Mouse (Mus musculus) spleen, adult 2 months (tissue): ENCODE measurements at regions not wholly inside any gene's neighbourhood (a gene's known extent, or its start where the extent isn't known, plus 50 kb on each side); places are given as distances from the start of the nearest gene placed in this dataset.

ENCODE experiments used
- DNase-seq, 2 experiments: peaks; one replicate each; pipeline versions ENCODE4 v3.0.0 to v3.0.0-alpha.2; 2012 to 2021; ENCODE audit warnings: low spot score in 2 of 2, low read depth in 1 of 2
- H3K27ac ChIP-seq: fragments of 200-500 bp; 2 replicates; pipeline ENCODE4 v1.5.1; 2012; ENCODE audit warnings: low read length, inconsistent platforms; ENCODE audit not compliant: insufficient read depth
- H3K27me3 ChIP-seq: fragments of 200-500 bp; 2 replicates; pipeline ENCODE4 v1.6.1; 2012; ENCODE audit warnings: mild to moderate bottlenecking, moderate library complexity, low read length, inconsistent platforms; ENCODE audit not compliant: control insufficient read depth, insufficient read depth
- H3K36me3 ChIP-seq: fragments of 200-500 bp; 2 replicates; pipeline ENCODE4 v1.6.1; 2012; ENCODE audit warnings: mild to moderate bottlenecking, low read length, inconsistent platforms; ENCODE audit not compliant: control insufficient read depth, insufficient read depth
- H3K4me1 ChIP-seq: fragments of 200-500 bp; 2 replicates; pipeline ENCODE4 v1.6.1; 2011; ENCODE audit warnings: inconsistent platforms; ENCODE audit not compliant: control insufficient read depth, insufficient read depth, insufficient read length
- H3K4me3 ChIP-seq: fragments of 200-500 bp; 2 replicates; pipeline ENCODE4 v1.5.1; 2011; ENCODE audit warnings: mild to moderate bottlenecking, inconsistent platforms; ENCODE audit not compliant: insufficient read depth, insufficient read length; ENCODE audit errors: extremely low read depth
- CTCF ChIP-seq: fragments of 200-500 bp; IDR thresholded peaks from 2 replicates; pipeline ENCODE4 v1.5.1; 2011; ENCODE audit warnings: mild to moderate bottlenecking, inconsistent platforms; ENCODE audit not compliant: insufficient read depth, insufficient read length, insufficient replicate concordance; ENCODE audit errors: extremely low read depth
- POLR2A ChIP-seq: fragments of 200-500 bp; IDR thresholded peaks from 2 replicates; pipeline ENCODE4 v1.6.1; 2011; ENCODE audit warnings: low read depth, low read length, inconsistent platforms
- WGBS: fragments of 180-500 bp; shearing (Covaris S2); methylation state at CpG from one replicate; pipeline ENCODE4 v1.1.7; 2018; 5-methylcytosine and 5-hydroxymethylcytosine counted together

DNA sequence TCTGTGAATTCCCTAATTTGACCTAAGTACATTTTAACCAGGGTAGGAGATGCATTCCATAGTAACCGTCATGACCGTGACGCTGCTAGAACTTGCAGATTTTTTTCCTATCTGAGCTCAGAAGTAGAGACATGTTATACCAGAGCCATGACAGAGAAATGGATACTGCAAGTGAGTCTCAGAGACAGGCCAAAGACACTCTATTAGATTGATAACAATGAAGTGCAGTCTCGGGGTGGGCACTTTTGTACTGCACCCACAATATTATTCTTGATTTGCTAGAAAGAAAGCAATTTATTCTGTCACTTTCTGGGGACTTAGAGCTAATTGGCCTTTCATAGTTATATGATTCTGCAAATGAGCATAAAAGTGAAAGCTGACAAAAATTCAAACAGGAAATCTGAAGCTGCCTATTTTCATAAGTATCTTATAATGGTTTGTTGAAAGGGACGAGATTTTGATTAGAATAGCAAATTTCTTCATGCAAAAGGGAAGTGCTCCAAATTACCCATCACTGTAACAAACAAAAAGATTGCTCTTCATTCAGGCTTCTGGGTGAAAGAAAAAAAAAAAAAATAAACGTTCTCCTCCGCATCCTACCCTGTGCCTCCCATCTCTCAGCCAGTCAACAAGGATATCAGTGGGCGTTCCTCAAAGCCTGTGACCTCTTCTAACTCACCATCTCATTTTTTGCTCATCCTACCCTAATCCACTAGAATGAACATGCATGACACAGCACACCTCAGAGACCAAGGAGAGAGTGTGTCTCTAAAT is 643.0 kb upstream of the Map3k7 start:
- no peak overlapping the region for H3K4me3 ChIP-seq
- WGBS, result 81% methylated on average over 8 of the region's 8 CpGs
- H3K4me1 ChIP-seq, result no peaks in the 10 kb centered on the region
- no peaks in the 10 kb centered on the region for H3K27me3 ChIP-seq
- TF ChIP-seq CTCF, result no peak
- no peak for TF ChIP-seq POLR2A
- no peak for DNase-seq
- no peak overlapping the region for H3K27ac ChIP-seq
- no peaks in the 10 kb centered on the region for H3K36me3 ChIP-seq

DNA sequence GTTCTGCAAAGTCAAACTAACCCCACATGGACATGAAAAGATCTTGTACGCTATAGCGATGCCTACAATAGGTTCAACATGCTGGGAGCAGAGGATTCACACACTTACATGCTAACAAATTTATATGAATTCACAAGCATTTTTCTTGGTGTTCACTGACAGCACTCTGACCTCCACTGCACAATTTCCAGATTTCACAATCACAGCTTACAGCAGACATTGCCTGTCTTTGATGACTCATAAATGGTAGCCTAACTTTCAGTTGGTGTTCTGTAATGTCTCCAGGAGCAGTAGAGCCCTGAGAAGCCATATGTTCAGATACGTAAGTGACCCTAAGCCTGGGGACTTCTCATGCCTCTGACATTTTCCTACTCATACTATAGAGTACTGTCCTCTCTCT is 640.1 kb upstream of the Map3k7 start:
- no peaks in the 10 kb centered on the region for H3K27me3 ChIP-seq
- no peak for DNase-seq
- TF ChIP-seq CTCF (no peak), POLR2A (no peak)
- 94% methylated on average over 3 of the region's 3 CpGs for WGBS
- no peak overlapping the region for H3K27ac ChIP-seq
- no peaks in the 10 kb centered on the region for H3K36me3 ChIP-seq
- no peaks in the 10 kb centered on the region for H3K4me1 ChIP-seq
- no peak overlapping the region for H3K4me3 ChIP-seq

DNA sequence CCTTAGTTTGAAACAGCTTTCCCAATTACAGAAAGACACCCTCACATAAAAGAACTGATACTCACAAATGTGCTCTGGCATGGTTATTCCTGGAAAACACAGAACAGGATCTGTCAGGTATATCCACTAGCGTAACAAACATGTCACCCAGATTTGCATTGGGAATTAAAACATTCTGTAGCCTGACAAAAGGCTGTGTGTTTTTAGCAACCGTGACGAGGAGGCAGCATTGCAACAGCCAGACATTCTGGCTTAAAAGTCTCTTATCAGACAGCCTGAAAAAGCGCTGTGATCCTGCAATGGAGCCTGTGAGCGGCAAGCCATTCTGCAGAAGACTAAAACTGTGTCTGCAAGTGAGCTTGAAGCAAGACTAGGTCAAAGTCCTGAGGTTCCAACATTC is 635.1 kb upstream of the Map3k7 start:
- Histone ChIP-seq H3K36me3 (no peaks in the 10 kb centered on the region), H3K27ac (no peak overlapping the region), H3K27me3 (no peaks in the 10 kb centered on the region), H3K4me1 (no peaks in the 10 kb centered on the region), H3K4me3 (no peak overlapping the region)
- no peak for DNase-seq
- WGBS, result 89% methylated on average over 5 of the region's 5 CpGs
- no peak for TF ChIP-seq POLR2A
- TF ChIP-seq CTCF, result no peak

DNA sequence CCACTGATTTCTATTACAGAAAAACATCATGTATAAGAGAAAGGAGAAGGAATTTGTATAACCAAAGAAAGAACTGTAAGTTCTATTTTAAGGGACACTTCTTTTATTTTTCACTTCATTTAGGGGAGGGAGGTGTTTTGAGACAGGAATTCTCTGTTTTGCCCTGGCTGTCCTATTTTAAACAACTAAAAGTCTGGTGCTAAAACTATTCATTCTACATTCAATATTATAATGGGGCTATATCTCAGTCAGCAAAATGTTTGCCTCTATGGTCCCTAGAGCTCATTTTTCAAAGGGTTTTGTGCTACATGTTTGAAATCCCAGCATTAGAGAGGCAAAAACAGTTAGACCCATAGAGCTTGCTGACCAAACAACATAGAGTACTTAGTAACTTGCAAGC is 632.8 kb upstream of the Map3k7 start:
- no peak overlapping the region for H3K27ac ChIP-seq
- H3K4me3 ChIP-seq, result no peak overlapping the region
- H3K4me1 ChIP-seq, result no peaks in the 10 kb centered on the region
- TF ChIP-seq POLR2A (no peak), CTCF (no peak)
- DNase-seq, result no peak
- no peaks in the 10 kb centered on the region for H3K36me3 ChIP-seq
- no peaks in the 10 kb centered on the region for H3K27me3 ChIP-seq

DNA sequence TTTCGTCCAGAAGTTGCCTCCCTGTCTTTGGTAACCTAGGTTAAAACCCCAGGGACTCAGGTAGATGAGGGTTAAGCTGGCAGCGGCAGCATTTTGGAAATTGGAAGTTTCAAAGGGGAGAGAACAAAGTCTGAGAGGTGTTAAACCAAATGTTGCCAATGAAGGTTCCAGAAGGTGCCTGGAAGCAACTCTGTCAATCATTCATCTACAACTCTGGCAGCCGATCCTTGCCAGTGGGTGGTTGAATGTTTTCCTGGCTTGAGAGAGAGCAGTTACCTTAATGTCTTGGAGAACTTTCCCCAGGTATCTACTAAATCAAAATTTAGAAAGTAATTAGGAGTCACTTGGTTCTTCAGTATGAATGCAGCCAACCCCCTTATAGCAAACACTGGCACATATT is 628.2 kb upstream of the Map3k7 start:
- no peak for TF ChIP-seq POLR2A
- no peak for TF ChIP-seq CTCF
- Histone ChIP-seq H3K4me3 (no peak overlapping the region), H3K27ac (no peak overlapping the region), H3K4me1 (no peaks in the 10 kb centered on the region), H3K36me3 (no peaks in the 10 kb centered on the region), H3K27me3 (no peaks in the 10 kb centered on the region)
- WGBS, result 76% methylated on average over 3 of the region's 3 CpGs
- DNase-seq, result no peak

DNA sequence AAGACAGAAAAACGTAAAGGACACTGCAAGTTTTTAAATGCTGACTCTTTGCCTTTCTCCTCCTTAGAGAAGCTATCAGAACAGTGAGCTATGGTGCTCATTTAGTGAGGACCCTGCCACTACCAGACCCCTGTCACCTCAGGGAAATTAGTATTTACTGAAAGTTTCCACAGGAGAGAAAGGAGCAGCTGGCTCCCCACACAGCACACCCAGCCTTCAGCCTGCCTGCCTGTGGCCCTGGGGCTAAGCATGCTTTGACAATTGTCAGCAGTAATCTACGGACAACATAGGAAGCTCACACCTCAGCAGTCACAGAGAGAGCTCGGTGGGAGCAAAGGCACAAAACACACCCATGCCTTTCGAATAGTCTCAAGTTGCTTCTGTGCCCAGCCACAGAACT is 625.9 kb upstream of the Map3k7 start:
- H3K4me3 ChIP-seq, result no peak overlapping the region
- no peak for DNase-seq
- no peak for TF ChIP-seq POLR2A
- TF ChIP-seq CTCF, result no peak
- WGBS, result 68% methylated on average over 4 of the region's 4 CpGs
- H3K4me1 ChIP-seq, result no peaks in the 10 kb centered on the region
- no peaks in the 10 kb centered on the region for H3K27me3 ChIP-seq
- H3K27ac ChIP-seq, result no peak overlapping the region
- no peaks in the 10 kb centered on the region for H3K36me3 ChIP-seq
